Mouse (Mus musculus): Measurements from ENCODE around the gene Pbdc1. TPM values are rescaled to one million over a fixed set of nuclear protein-coding genes. Genes with fewer than 3 reads are reported as not detected.
"Not testable (repeated sequence)": the region's sequence is repeated elsewhere in the genome, so short reads cannot be mapped to it uniquely, and the experiment has no call there.

Pbdc1 gene
- polyA plus RNA-seq (2014; fragmentation: Nextera tagmentation; extraction: Ambion mirVana): 61.5 and 64.3 TPM in 2 replicates

- no peaks in the 10 kb centered on the region for H3K4me1 ChIP-seq (ENCODE audit: control insufficient read depth, insufficient read depth, low read length)
- ATAC-seq (ENCODE audit: insufficient read depth, low FRiP score, low TSS enrichment): peak; percentile 98
- DNase-seq (ENCODE audit: low spot score): peak; percentile 91
- peak within 1 kb of the TSS; percentile 36 for H3K9ac ChIP-seq (ENCODE audit: low read length)
- peak within 1 kb of the TSS; percentile 46 for H3K4me3 ChIP-seq (ENCODE audit: low read depth, low read length)
- H3K4me2 ChIP-seq (ENCODE audit: low read depth): peak within 1 kb of the TSS; percentile 62
- no peaks in the 10 kb centered on the region for H3K36me3 ChIP-seq (ENCODE audit: control insufficient read depth, insufficient read depth, low read length)
- H3K9me3 ChIP-seq (ENCODE audit: control insufficient read depth, low read length): no peaks in the 10 kb centered on the region
- WGBS: 4% methylated on average over 35 of the region's 35 CpGs
- H3K27ac ChIP-seq (ENCODE audit: low read depth, low read length): no peak within 1 kb of the TSS
- H3K27me3 ChIP-seq (ENCODE audit: control insufficient read depth, insufficient read depth, low read length): no peaks in the 10 kb centered on the region
These were observed at the start of gene Pbdc1 for GRCm38 (mm10) chrX:105079615-105080092. Gene Pbdc1 (plus strand): TSS chrX:105079756.

- Histone ChIP-seq H3K27ac (ENCODE audit: low read depth, low read length) (no peak overlapping the region), H3K4me2 (ENCODE audit: low read depth) (no peak overlapping the region), H3K36me3 (ENCODE audit: control insufficient read depth, insufficient read depth, low read length) (0 out of 2 replicates have a peak, but pooled peaks cover 2% of the 10 kb centered on the region), H3K4me3 (ENCODE audit: low read depth, low read length) (no peak overlapping the region), H3K9ac (ENCODE audit: low read length) (no peak overlapping the region), H3K4me1 (ENCODE audit: control insufficient read depth, insufficient read depth, low read length) (no peaks in the 10 kb centered on the region), H3K9me3 (ENCODE audit: control insufficient read depth, low read length) (no peaks in the 10 kb centered on the region), H3K27me3 (ENCODE audit: control insufficient read depth, insufficient read depth, low read length) (no peaks in the 10 kb centered on the region)
- WGBS: 91% methylated on average over 3 of the region's 3 CpGs
- ATAC-seq (ENCODE audit: insufficient read depth, low FRiP score, low TSS enrichment) (no peak), DNase-seq (ENCODE audit: low spot score) (no peak)
These were observed 41.9 kb upstream of the Pbdc1 start for GRCm38 (mm10) chrX:105037666-105038065.

GRCm38 (mm10) chrX:105064294-105064693 is 15.3 kb upstream of the Pbdc1 start:
- no peak overlapping the region for H3K9ac ChIP-seq (ENCODE audit: low read length)
- no peak overlapping the region for H3K4me2 ChIP-seq (ENCODE audit: low read depth)
- DNase-seq (ENCODE audit: low spot score): no peak
- H3K27ac ChIP-seq (ENCODE audit: low read depth, low read length): no peak overlapping the region
- WGBS: 92% methylated on average over 10 of the region's 10 CpGs
- no peaks in the 10 kb centered on the region for H3K9me3 ChIP-seq (ENCODE audit: control insufficient read depth, low read length)
- H3K4me3 ChIP-seq (ENCODE audit: low read depth, low read length): no peak overlapping the region
- ATAC-seq (ENCODE audit: insufficient read depth, low FRiP score, low TSS enrichment): no peak
- no peaks in the 10 kb centered on the region for H3K27me3 ChIP-seq (ENCODE audit: control insufficient read depth, insufficient read depth, low read length)
- H3K36me3 ChIP-seq (ENCODE audit: control insufficient read depth, insufficient read depth, low read length): 0 out of 2 replicates have a peak, but pooled peaks cover 2% of the 10 kb centered on the region
- H3K4me1 ChIP-seq (ENCODE audit: control insufficient read depth, insufficient read depth, low read length): no peaks in the 10 kb centered on the region

GRCm38 (mm10) chrX:105064801-105065200 is 14.8 kb upstream of the Pbdc1 start:
- Histone ChIP-seq H3K27me3 (ENCODE audit: control insufficient read depth, insufficient read depth, low read length) (no peaks in the 10 kb centered on the region), H3K36me3 (ENCODE audit: control insufficient read depth, insufficient read depth, low read length) (0 out of 2 replicates have a peak, but pooled peaks cover 2% of the 10 kb centered on the region), H3K4me2 (ENCODE audit: low read depth) (no peak overlapping the region), H3K4me1 (ENCODE audit: control insufficient read depth, insufficient read depth, low read length) (no peaks in the 10 kb centered on the region), H3K27ac (ENCODE audit: low read depth, low read length) (no peak overlapping the region), H3K4me3 (ENCODE audit: low read depth, low read length) (no peak overlapping the region), H3K9ac (ENCODE audit: low read length) (no peak overlapping the region), H3K9me3 (ENCODE audit: control insufficient read depth, low read length) (no peaks in the 10 kb centered on the region)
- no peak for ATAC-seq (ENCODE audit: insufficient read depth, low FRiP score, low TSS enrichment)
- DNase-seq (ENCODE audit: low spot score): no peak
- 93% methylated on average over 4 of the region's 4 CpGs for WGBS

- Histone ChIP-seq H3K27ac (ENCODE audit: low read depth, low read length) (no peak overlapping the region), H3K9me3 (ENCODE audit: control insufficient read depth, low read length) (no peaks in the 10 kb centered on the region), H3K4me2 (ENCODE audit: low read depth) (peak overlapping the region; percentile 53), H3K4me3 (ENCODE audit: low read depth, low read length) (peak overlapping the region; percentile 55), H3K27me3 (ENCODE audit: control insufficient read depth, insufficient read depth, low read length) (no peaks in the 10 kb centered on the region), H3K4me1 (ENCODE audit: control insufficient read depth, insufficient read depth, low read length) (no peaks in the 10 kb centered on the region), H3K9ac (ENCODE audit: low read length) (peak overlapping the region; percentile 49), H3K36me3 (ENCODE audit: control insufficient read depth, insufficient read depth, low read length) (0 out of 2 replicates have a peak, but pooled peaks cover 2% of the 10 kb centered on the region)
- ATAC-seq (ENCODE audit: insufficient read depth, low FRiP score, low TSS enrichment): peak; percentile 92
- peak; percentile 82 for DNase-seq (ENCODE audit: low spot score)
- WGBS: under 1% methylated on average over 32 of the region's 32 CpGs
These were observed 9.7 kb upstream of the Pbdc1 start for GRCm38 (mm10) chrX:105069671-105070503.

GRCm38 (mm10) chrX:105079151-105079550 is 405 bp upstream of the Pbdc1 start:
- Histone ChIP-seq H3K4me1 (ENCODE audit: control insufficient read depth, insufficient read depth, low read length) (no peaks in the 10 kb centered on the region), H3K4me3 (ENCODE audit: low read depth, low read length) (peak overlapping the region; percentile 46), H3K4me2 (ENCODE audit: low read depth) (peak overlapping the region; percentile 62), H3K27me3 (ENCODE audit: control insufficient read depth, insufficient read depth, low read length) (no peaks in the 10 kb centered on the region), H3K9ac (ENCODE audit: low read length) (peak overlapping the region; percentile 22; the same call in 1 of the 2 replicates), H3K9me3 (ENCODE audit: control insufficient read depth, low read length) (no peaks in the 10 kb centered on the region), H3K36me3 (ENCODE audit: control insufficient read depth, insufficient read depth, low read length) (no peaks in the 10 kb centered on the region), H3K27ac (ENCODE audit: low read depth, low read length) (no peak overlapping the region)
- ATAC-seq (ENCODE audit: insufficient read depth, low FRiP score, low TSS enrichment): peak; percentile 53
- 5% methylated on average over 12 of the region's 12 CpGs for WGBS
- DNase-seq (ENCODE audit: low spot score): no peak

- DNase-seq (ENCODE audit: low spot score) (no peak), ATAC-seq (ENCODE audit: insufficient read depth, low FRiP score, low TSS enrichment) (no peak)
- Histone ChIP-seq H3K36me3 (ENCODE audit: control insufficient read depth, insufficient read depth, low read length) (no peaks in the 10 kb centered on the region), H3K4me1 (ENCODE audit: control insufficient read depth, insufficient read depth, low read length) (no peaks in the 10 kb centered on the region), H3K4me3 (ENCODE audit: low read depth, low read length) (peak overlapping the region; percentile 46), H3K27ac (ENCODE audit: low read depth, low read length) (no peak overlapping the region), H3K27me3 (ENCODE audit: control insufficient read depth, insufficient read depth, low read length) (no peaks in the 10 kb centered on the region), H3K9ac (ENCODE audit: low read length) (peak overlapping the region; percentile 36), H3K9me3 (ENCODE audit: control insufficient read depth, low read length) (no peaks in the 10 kb centered on the region), H3K4me2 (ENCODE audit: low read depth) (peak overlapping the region; percentile 62)
- WGBS: 10% methylated on average over 8 of the region's 8 CpGs
These were observed 540 bp downstream of the Pbdc1 start for GRCm38 (mm10) chrX:105080096-105080495.

- H3K9ac ChIP-seq (ENCODE audit: low read length); H3K36me3 ChIP-seq (ENCODE audit: control insufficient read depth, insufficient read depth, low read length); ATAC-seq (ENCODE audit: insufficient read depth, low FRiP score, low TSS enrichment); H3K27ac ChIP-seq (ENCODE audit: low read depth, low read length); H3K4me1 ChIP-seq (ENCODE audit: control insufficient read depth, insufficient read depth, low read length); H3K4me3 ChIP-seq (ENCODE audit: low read depth, low read length); H3K9me3 ChIP-seq (ENCODE audit: control insufficient read depth, low read length); H3K27me3 ChIP-seq (ENCODE audit: control insufficient read depth, insufficient read depth, low read length); DNase-seq (ENCODE audit: low spot score); H3K4me2 ChIP-seq (ENCODE audit: low read depth): not testable (repeated sequence)
- 86% methylated on average over 7 of the region's 7 CpGs for WGBS
These were observed 3.5 kb downstream of the Pbdc1 start for GRCm38 (mm10) chrX:105083013-105083412.

GRCm38 (mm10) chrX:105104175-105104574 is 24.6 kb downstream of the Pbdc1 start:
- WGBS: 46% methylated on average over 5 of the region's 5 CpGs
- Histone ChIP-seq H3K36me3 (ENCODE audit: control insufficient read depth, insufficient read depth, low read length) (no peaks in the 10 kb centered on the region), H3K27me3 (ENCODE audit: control insufficient read depth, insufficient read depth, low read length) (no peaks in the 10 kb centered on the region), H3K9ac (ENCODE audit: low read length) (no peak overlapping the region), H3K27ac (ENCODE audit: low read depth, low read length) (no peak overlapping the region), H3K9me3 (ENCODE audit: control insufficient read depth, low read length) (no peaks in the 10 kb centered on the region), H3K4me2 (ENCODE audit: low read depth) (no peak overlapping the region), H3K4me1 (ENCODE audit: control insufficient read depth, insufficient read depth, low read length) (no peaks in the 10 kb centered on the region), H3K4me3 (ENCODE audit: low read depth, low read length) (no peak overlapping the region)
- no peak for ATAC-seq (ENCODE audit: insufficient read depth, low FRiP score, low TSS enrichment)
- peak; percentile 10 for DNase-seq (ENCODE audit: low spot score)

Data from neural tube, embryonic 11.5 days (tissue).